Mouse (Mus musculus): ENCODE data around the gene Kcnt2.
A peak's percentile ranks its signal among the peaks of the same experiment; 100 is the strongest.

Gene Kcnt2

DNA sequence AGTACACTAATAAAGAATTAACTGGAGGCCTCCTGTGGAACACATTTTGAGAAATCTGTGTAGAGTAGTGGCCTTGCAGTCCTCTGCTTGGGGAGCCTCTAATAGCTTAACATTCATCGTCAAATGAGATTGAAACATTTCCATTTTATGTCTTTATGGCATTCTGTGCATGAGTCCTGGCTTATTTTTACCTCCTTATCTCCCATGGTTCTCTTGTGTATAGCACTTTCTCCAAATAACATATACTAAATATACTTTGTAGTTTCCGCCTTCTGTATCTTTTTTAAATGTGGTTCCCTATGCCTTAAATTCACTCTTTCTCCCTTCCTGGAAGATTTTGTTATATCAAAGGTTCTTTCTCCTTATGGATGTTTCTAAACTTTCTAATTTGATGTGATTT is 246.3 kb downstream of the Kcnt2 start:
- DNase-seq (ENCODE audit: low spot score in 2 of 2), result no peak

DNA sequence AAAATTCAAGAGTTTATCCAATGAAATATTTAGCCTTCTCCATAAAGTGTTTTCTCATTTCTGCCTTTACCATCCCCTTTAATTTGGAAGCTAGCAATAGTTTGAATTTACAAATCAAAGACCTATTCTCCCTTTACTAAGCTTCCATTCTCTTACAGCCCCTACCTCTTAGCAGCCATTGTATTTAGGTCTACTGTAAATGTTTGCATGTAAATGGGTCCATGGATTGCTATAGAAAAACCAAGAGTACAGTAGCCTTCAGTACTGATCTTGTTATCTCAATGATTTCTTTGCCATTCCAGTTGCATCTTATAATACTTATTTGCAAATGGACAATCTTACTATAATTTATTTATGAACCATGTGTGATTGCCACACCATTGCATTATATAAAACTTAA is 267.5 kb downstream of the Kcnt2 start:
- no peak for DNase-seq (ENCODE audit: low spot score in 2 of 2)

DNA sequence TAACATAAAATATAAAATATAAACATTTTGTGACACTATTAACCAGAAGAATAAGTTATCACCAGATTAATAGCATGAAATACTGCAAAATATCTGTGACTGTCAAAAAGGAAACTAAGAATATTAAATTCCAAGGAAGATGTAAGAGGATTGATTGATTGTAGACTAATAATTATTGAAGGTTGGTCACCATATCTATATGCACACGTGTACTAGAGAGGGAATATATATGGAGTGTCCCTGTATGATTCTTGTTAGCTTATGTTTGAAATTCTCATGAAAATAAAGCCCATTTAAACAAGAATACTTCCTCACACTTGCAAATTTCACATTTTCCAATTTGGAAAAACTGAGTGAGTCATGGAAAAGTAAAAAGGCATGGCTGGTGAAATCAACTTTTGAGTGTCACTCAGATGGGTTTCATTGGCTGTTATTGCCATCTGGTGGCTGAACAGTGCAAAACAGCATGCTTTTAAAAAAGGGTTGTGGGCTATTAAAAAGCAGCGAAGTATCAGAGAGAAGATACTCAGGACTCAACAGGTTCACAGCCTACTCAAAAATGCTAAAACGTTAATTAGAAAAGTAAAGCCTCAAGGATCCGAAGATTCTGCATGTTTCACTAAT is 285.4 kb downstream of the Kcnt2 start:
- peak; percentile 15 to 31 for DNase-seq (ENCODE audit: low spot score in 2 of 2)

DNA sequence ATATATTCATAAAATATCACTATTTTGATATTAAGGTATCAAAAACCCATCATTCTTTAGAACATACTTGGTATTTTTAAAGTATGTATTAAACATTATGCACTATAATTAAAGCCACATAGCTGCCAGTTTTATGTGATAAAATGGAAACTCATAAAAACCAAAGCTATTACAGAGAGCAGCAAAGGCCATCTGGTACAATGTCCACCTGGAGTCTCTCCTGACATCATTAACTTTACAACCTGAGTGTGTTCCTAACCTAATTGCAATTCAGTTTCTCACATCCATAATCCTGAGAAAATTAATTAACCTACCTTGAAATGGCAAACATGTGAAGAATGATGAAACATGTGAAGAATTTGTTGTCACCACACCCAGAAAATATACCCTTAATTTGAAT is 288.9 kb downstream of the Kcnt2 start:
- DNase-seq (ENCODE audit: low spot score in 2 of 2), result no peak

DNA sequence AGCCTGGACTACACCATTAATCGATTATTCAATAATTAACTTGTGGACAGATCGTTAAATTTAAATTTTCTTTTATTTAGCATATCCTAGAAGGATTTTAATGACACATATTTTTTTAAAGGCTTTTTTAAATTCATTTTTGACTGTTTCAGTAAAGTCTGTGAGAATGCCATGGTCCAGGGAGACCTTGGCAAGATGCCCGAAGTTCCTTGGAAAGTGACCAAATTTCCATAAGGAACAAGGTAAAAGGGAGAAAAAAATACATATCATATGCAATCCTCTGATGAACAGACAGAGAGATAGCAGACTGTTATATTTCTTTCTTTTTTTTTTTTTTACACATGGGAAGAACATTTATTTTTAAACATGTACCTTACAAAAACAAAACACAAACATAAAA is 296.1 kb downstream of the Kcnt2 start:
- no peak for DNase-seq (ENCODE audit: low spot score in 2 of 2)

DNA sequence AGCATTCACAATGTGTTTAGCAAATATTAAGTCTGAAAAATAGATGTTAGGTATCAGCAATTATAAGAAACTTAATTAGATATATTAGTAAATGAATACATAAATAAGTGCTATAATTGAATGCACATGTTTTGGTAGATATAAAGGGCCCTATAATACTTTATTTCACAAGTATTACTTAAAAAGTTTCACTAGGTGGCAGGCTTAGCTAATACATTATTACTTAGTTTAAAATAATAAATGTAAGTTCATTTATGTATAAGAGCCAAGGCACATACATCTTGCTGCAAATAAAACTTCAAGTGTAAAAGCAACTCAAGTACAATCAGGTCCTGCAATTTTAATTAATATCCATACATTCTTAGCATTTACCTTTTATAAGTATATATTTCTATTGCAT is 302.8 kb downstream of the Kcnt2 start:
- no peak for DNase-seq (ENCODE audit: low spot score in 2 of 2)

DNA sequence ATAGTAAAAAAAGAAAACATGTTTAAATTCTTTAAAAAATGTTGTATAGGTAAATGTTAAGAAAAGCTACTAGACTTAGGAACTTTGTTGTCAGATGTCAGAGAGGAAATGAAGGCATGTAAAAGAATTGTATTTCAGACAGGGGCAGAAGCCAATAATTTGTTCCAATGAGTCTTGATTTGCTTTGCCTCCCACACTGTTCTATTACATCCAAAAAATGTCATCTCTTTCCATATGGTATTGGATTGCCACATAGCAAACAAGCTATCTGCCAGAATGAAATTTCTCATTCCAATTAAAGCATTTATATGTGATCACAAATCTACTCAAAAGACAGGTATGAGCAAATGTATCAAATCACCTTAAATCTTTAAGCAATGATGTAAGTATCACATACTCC is 314.8 kb downstream of the Kcnt2 start:
- no peak for DNase-seq (ENCODE audit: low spot score in 2 of 2)

DNA sequence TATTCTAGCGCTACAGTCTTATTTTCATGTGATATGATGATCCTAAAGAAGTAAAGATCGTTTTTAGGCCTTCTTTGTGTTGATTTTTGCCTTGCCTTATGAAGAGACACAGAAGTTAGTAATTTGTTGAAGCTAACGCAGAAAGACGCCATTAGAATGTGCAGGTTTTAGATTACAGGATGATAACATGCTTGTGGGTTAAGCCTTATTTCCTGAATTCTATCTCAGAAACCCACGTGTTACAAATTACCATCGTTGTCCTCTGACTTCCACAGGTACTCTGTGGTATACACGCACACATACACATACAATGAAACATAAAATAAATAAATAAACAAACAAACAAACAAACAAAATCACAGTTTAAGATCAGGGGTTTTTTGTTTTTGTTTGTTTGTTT is 326.2 kb downstream of the Kcnt2 start:
- no peak for DNase-seq (ENCODE audit: low spot score in 2 of 2)

DNA sequence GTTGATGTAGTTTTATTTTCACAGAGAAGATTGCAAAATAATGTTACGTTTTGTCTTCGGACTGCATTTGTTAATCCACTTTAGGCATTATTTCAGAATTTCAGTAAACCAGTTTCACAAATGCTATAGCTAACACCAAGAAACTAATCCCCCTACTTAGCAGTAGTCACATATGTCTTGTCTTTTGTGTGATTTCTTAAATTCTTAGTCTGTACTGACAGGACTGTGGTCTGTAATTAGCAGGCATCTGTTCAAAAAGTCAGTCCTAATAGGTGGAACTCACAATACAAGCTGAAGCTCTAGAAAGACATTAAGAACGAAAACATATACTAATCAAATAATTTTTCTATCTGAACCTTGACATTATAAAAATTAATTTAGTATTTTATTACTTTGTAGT is 332.6 kb downstream of the Kcnt2 start:
- no peak for DNase-seq (ENCODE audit: low spot score in 2 of 2)

DNA sequence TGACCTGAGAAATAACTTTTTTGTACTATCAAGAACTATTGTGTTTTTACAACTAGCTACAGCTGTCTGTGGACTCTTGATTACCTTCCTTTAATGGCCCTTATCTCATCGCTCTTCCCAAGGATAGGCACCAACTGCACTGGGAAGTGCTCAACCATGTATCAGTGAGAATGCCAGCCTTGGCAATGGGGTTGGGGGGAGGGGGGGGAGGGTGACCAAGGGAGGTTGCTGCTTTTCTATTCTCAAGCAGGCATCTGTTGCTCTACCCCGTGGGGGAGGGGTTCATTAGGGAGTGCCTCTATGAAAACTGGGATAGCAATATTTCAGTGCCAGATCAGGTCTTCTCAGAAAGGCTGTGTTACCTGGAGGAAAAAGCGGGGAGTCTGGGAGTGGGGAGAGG is 342.3 kb downstream of the Kcnt2 start:
- DNase-seq (ENCODE audit: low spot score in 2 of 2), result no peak

DNA sequence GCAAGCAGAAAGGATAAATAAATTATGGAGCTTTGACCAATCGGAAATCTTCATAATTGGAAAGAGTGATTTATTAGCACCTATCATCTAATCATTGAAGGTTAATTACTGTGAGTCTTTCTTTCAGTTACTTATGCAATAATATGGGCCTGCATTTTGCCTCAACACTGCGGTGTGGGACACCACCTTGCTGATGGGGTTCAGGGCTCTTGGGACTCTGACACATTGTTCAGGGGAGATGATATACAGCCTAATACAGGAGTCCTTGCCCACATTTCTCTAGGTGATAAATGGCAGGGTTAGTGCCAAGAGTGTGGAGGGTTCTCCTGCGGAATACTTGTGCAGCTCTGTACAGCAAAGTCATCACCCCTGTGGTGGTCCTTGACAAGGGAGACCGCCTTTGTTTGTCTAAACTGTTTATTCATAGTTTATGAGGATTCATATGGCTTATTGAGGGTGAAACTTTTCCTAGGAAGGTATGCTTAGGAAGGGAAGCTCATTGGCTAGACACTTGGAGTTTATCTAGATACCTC is 362.9 kb downstream of the Kcnt2 start:
- DNase-seq (ENCODE audit: low spot score in 2 of 2), result no peak

DNA sequence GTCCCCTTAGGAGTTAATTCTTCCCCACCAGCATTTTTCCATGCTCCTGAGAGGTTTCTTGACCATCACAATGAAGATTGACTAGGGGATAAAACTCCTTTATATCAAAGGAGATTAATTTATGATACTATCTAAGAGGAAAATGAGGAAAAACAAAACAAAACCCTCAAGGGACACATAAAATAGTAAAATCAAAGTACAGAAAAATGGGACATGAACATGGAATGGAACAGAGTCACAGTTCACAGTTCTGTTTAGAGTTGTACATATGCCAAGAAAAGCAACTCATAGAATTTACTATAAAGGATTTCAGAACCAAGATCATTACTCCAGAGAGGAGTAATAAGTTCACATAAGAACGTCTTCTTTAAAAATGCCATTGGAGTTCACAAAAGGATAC is 367.1 kb downstream of the Kcnt2 start:
- no peak for DNase-seq (ENCODE audit: low spot score in 2 of 2)

DNA sequence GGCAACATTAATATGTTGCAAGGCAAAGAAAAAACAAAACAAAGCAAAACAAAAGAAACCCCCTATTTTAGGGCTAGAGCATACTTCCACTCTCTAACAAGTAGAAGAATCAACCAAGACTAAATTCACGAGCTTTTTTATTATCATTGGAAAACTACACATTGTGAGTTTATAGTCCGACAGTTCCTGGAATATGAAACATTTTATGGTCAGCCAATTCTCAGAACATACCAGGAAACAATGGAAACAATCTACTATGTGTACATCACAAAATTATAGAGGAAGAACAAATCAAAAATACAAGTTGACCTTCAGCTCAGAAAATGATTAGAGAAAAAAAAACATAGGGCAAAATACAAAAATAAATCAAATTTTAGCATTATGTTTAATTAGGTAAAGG is 368.9 kb downstream of the Kcnt2 start:
- no peak for DNase-seq (ENCODE audit: low spot score in 2 of 2)

DNA sequence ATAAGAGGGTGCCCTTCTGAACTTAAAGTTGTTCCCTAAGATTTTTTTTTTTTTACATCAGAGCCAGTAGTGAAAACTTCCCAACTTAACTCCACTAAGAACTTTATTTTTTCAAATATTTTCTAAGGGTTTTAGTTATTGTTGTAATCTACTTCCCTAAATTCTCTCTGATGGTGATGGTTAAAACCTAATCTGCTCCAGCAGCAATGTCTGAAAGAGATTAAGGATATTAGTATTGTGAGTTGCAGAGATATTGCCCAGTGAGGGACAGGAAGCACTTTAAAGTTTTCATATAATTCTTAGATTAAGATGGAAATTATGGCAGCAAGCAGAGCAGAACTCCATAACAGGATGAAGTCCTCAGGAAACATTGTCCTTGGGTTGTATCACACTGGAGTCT is 372.2 kb downstream of the Kcnt2 start:
- DNase-seq (ENCODE audit: low spot score in 2 of 2), result no peak

DNA sequence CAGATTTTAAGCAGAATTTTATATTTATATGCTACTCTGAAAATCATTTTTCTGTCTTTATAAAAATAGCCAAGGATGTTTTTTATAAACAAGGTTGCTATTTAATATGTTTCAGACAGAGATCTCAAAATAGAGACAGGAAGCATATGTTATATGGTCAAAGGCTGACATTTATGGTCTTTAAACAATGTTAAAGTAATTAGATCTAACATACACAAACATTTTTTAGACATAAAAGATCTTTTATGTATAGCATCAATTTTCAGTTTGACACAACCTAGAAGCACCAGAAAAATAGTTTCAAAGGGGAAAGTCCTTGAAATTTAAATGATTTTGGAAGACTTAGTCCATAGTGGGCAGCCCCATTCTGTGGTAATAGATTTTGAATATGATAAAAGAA is 379.0 kb downstream of the Kcnt2 start:
- DNase-seq (ENCODE audit: low spot score in 2 of 2), result no peak

DNA sequence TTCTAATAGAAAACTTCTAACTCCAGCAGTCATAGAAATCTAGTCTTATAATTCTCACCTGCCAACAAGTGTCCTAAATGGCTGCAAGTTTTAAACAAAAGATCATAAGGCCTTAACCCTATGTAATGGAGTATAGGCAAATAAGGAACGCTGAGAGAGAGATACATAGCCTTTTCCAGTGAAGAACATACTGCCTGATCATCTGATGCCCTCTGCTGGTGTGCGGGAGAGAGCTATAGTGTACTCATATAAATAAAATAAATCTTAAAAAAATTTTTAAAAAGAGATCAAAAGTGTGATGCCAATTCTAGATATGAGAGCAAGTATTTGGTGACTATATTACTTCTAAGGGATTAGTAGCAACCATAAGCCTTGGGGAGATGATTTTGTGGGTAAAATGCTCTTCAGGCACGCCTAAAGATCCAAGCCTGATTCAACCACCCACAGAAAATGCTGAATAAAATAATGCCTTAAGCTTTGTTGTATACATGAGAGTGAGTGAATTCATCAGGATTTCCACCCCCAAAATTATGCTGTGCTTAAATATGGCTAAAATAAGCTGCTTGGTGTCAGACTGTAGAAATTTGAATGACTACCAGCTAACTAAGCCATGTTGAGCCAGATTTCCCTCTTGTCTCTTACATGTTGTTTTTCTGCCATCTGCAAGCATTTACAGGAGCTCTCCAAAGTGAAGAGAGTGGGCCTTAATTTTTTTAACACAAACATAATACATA is 413.8 kb downstream of the Kcnt2 start:
- no peak for DNase-seq (ENCODE audit: low spot score in 2 of 2)

DNA sequence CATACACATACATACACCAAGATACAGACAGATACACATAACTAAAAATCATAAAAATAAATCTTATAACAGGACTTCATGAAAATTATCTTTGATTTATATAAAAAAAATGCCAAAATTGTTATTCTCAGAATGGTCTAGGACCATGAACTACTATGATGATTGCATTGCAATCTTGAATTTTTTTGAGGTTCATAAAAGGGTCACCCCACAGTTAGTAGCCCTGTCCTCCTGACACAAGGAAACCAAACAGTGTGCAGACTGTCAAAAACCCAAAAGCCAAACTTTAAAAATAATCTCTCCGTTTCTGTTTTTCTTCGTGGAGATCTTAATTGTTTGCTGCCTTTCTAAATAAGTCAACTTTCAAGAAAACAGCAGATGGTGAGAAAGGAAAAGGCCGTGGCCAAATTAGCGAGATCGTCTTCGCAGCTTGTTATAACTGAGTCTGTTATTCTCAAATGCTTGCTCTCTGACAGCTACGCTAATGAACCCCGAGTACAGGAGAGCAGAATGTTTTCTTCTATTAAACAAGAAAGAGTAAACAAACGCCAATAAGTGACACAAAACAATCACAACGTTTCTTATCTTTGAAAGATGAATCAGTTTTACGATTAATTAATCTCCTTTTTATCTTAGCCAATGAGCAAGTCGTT is 414.9 kb downstream of the Kcnt2 start:
- DNase-seq (ENCODE audit: low spot score in 2 of 2), result no peak

DNA sequence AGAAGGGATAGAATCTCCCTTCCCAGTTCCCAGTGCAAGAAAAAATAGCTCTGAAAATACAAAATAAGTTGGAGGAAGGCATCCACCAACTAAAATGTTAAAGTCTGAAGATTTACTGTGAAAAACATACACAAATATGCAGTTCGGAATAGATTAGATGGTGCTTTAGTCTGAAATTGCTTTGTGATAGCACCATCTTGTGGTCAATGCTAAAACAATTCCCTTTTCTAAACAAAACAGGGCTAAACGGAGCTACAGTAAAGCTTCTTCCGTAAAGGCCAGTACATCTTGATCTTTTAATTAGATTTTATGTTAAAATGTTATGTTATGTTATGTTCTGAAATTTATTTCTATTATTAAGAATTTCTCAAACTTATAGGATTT is 415.4 kb downstream of the Kcnt2 start:
- DNase-seq (ENCODE audit: low spot score in 2 of 2), result no peak
